Mouse (Mus musculus): ENCODE data around the gene Tfap2a. TPM values are rescaled to one million over a fixed set of nuclear protein-coding genes. Genes with fewer than 3 reads are reported as not detected.

The Tfap2a gene
- total and polyA plus RNA-seq, 3 experiments, result 0.87 to 12.3 (median 6.8) TPM

- TF ChIP-seq TAL1 (conservative IDR thresholded peaks at IDR 0.05; ENCODE audit: low read depth, low read length), result no peak
- no peak for TF ChIP-seq POLR2AphosphoS5 (IDR thresholded peaks at IDR 0.05; ENCODE audit: insufficient replicate concordance, low read depth, low read length)
- TF ChIP-seq CTCF (IDR thresholded peaks at IDR 0.05; ENCODE audit: low read depth, low read length), result no peak
- TF ChIP-seq GATA1 (IDR thresholded peaks at IDR 0.05; ENCODE audit: borderline replicate concordance, low read length), result no peak
- no peak for TF ChIP-seq GATA2 (IDR thresholded peaks at IDR 0.05; ENCODE audit: borderline replicate concordance, low read depth, low read length)
- no peak overlapping the region for H3K4me3 ChIP-seq (ENCODE audit: low read depth, low read length)
- no peaks in the 10 kb centered on the region for H3K36me3 ChIP-seq (replicated peaks)
- H3K27me3 ChIP-seq (ENCODE audit: insufficient read depth, low read length), result peaks cover 37% of the 10 kb centered on the region
- DNase-seq (ENCODE audit: low spot score), result no peak
- no peaks in the 10 kb centered on the region for H3K9me3 ChIP-seq (replicated peaks)
- no peak for ATAC-seq (ENCODE audit: extremely low read depth, insufficient number of reproducible peaks, low FRiP score, poor library complexity, severe bottlenecking)
- no peaks in the 10 kb centered on the region for H3K4me1 ChIP-seq (ENCODE audit: insufficient read depth, low read depth, low read length)
These were observed 2.7 kb upstream of the Tfap2a start for GRCm38 (mm10) chr13:40740727-40741360.

- Histone ChIP-seq H3K4me3 (ENCODE audit: low read depth, low read length) (no peak overlapping the region), H3K9me3 (replicated peaks) (no peaks in the 10 kb centered on the region), H3K36me3 (replicated peaks) (no peaks in the 10 kb centered on the region), H3K4me1 (ENCODE audit: insufficient read depth, low read depth, low read length) (no peaks in the 10 kb centered on the region), H3K27me3 (ENCODE audit: insufficient read depth, low read length) (peaks cover 42% of the 10 kb centered on the region)
- ATAC-seq (ENCODE audit: extremely low read depth, insufficient number of reproducible peaks, low FRiP score, poor library complexity, severe bottlenecking) (no peak), DNase-seq (ENCODE audit: low spot score) (no peak)
- TF ChIP-seq CTCF (IDR thresholded peaks at IDR 0.05; ENCODE audit: low read depth, low read length), result no peak
- TF ChIP-seq TAL1 (conservative IDR thresholded peaks at IDR 0.05; ENCODE audit: low read depth, low read length), result no peak
- TF ChIP-seq GATA2 (IDR thresholded peaks at IDR 0.05; ENCODE audit: borderline replicate concordance, low read depth, low read length), result no peak
- no peak for TF ChIP-seq GATA1 (IDR thresholded peaks at IDR 0.05; ENCODE audit: borderline replicate concordance, low read length)
- no peak for TF ChIP-seq POLR2AphosphoS5 (IDR thresholded peaks at IDR 0.05; ENCODE audit: insufficient replicate concordance, low read depth, low read length)
These were observed 1.7 kb upstream of the Tfap2a start for GRCm38 (mm10) chr13:40739901-40740300.

- Histone ChIP-seq H3K4me3 (ENCODE audit: low read depth, low read length) (no peak overlapping the region), H3K4me1 (ENCODE audit: insufficient read depth, low read depth, low read length) (no peaks in the 10 kb centered on the region), H3K9me3 (replicated peaks) (peaks cover 4% of the 10 kb centered on the region; the same call in 1 of the 2 replicates), H3K36me3 (replicated peaks) (no peaks in the 10 kb centered on the region), H3K27me3 (ENCODE audit: insufficient read depth, low read length) (peaks cover 44% of the 10 kb centered on the region)
- ATAC-seq (ENCODE audit: extremely low read depth, insufficient number of reproducible peaks, low FRiP score, poor library complexity, severe bottlenecking) (no peak), DNase-seq (ENCODE audit: low spot score) (no peak)
- TF ChIP-seq TAL1 (conservative IDR thresholded peaks at IDR 0.05; ENCODE audit: low read depth, low read length), result no peak
- no peak for TF ChIP-seq CTCF (IDR thresholded peaks at IDR 0.05; ENCODE audit: low read depth, low read length)
- no peak for TF ChIP-seq GATA1 (IDR thresholded peaks at IDR 0.05; ENCODE audit: borderline replicate concordance, low read length)
- no peak for TF ChIP-seq GATA2 (IDR thresholded peaks at IDR 0.05; ENCODE audit: borderline replicate concordance, low read depth, low read length)
- no peak for TF ChIP-seq POLR2AphosphoS5 (IDR thresholded peaks at IDR 0.05; ENCODE audit: insufficient replicate concordance, low read depth, low read length)
These were observed 1.0 kb upstream of the Tfap2a start for GRCm38 (mm10) chr13:40739121-40739650.

- 0 out of 2 replicates have a peak, but pooled peaks cover 3% of the 10 kb centered on the region for H3K4me1 ChIP-seq (ENCODE audit: insufficient read depth, low read depth, low read length)
- H3K4me3 ChIP-seq (ENCODE audit: low read depth, low read length), result no peak overlapping the region
- no peaks in the 10 kb centered on the region for H3K36me3 ChIP-seq (replicated peaks)
- ATAC-seq (ENCODE audit: extremely low read depth, insufficient number of reproducible peaks, low FRiP score, poor library complexity, severe bottlenecking) (no peak), DNase-seq (ENCODE audit: low spot score) (no peak)
- TF ChIP-seq POLR2AphosphoS5 (IDR thresholded peaks at IDR 0.05; ENCODE audit: insufficient replicate concordance, low read depth, low read length) (no peak), GATA2 (IDR thresholded peaks at IDR 0.05; ENCODE audit: borderline replicate concordance, low read depth, low read length) (no peak), TAL1 (conservative IDR thresholded peaks at IDR 0.05; ENCODE audit: low read depth, low read length) (no peak), GATA1 (IDR thresholded peaks at IDR 0.05; ENCODE audit: borderline replicate concordance, low read length) (no peak), CTCF (IDR thresholded peaks at IDR 0.05; ENCODE audit: low read depth, low read length) (no peak)
- H3K27me3 ChIP-seq (ENCODE audit: insufficient read depth, low read length), result peaks cover 58% of the 10 kb centered on the region
- H3K9me3 ChIP-seq (replicated peaks), result peaks cover 16% of the 10 kb centered on the region
These were observed 415 bp downstream of the Tfap2a start for GRCm38 (mm10) chr13:40737761-40738160.

- TF ChIP-seq TAL1 (conservative IDR thresholded peaks at IDR 0.05; ENCODE audit: low read depth, low read length) (no peak), CTCF (IDR thresholded peaks at IDR 0.05; ENCODE audit: low read depth, low read length) (no peak), POLR2AphosphoS5 (IDR thresholded peaks at IDR 0.05; ENCODE audit: insufficient replicate concordance, low read depth, low read length) (no peak), GATA1 (IDR thresholded peaks at IDR 0.05; ENCODE audit: borderline replicate concordance, low read length) (no peak)
- H3K9me3 ChIP-seq (replicated peaks), result peaks cover 20% of the 10 kb centered on the region
- no peak overlapping the region for H3K4me3 ChIP-seq (ENCODE audit: low read depth, low read length)
- DNase-seq (ENCODE audit: low spot score) (no peak), ATAC-seq (ENCODE audit: extremely low read depth, insufficient number of reproducible peaks, low FRiP score, poor library complexity, severe bottlenecking) (no peak)
- H3K36me3 ChIP-seq (replicated peaks), result no peaks in the 10 kb centered on the region
- H3K27me3 ChIP-seq (ENCODE audit: insufficient read depth, low read length), result peaks cover 63% of the 10 kb centered on the region
- 0 out of 2 replicates have a peak, but pooled peaks cover 3% of the 10 kb centered on the region for H3K4me1 ChIP-seq (ENCODE audit: insufficient read depth, low read depth, low read length)
These were observed 1.1 kb downstream of the Tfap2a start for GRCm38 (mm10) chr13:40737099-40737498.

- DNase-seq (ENCODE audit: low spot score), result no peak
- Histone ChIP-seq H3K27me3 (ENCODE audit: insufficient read depth, low read length) (peaks cover 72% of the 10 kb centered on the region), H3K4me3 (ENCODE audit: low read depth, low read length) (no peak overlapping the region), H3K9me3 (replicated peaks) (peaks cover 29% of the 10 kb centered on the region), H3K4me1 (ENCODE audit: insufficient read depth, low read depth, low read length) (peaks cover 4% of the 10 kb centered on the region), H3K36me3 (replicated peaks) (no peaks in the 10 kb centered on the region)
- TF ChIP-seq GATA2 (IDR thresholded peaks at IDR 0.05; ENCODE audit: borderline replicate concordance, low read depth, low read length) (no peak), CTCF (IDR thresholded peaks at IDR 0.05; ENCODE audit: low read depth, low read length) (no peak), TAL1 (conservative IDR thresholded peaks at IDR 0.05; ENCODE audit: low read depth, low read length) (no peak), POLR2AphosphoS5 (IDR thresholded peaks at IDR 0.05; ENCODE audit: insufficient replicate concordance, low read depth, low read length) (no peak), GATA1 (IDR thresholded peaks at IDR 0.05; ENCODE audit: borderline replicate concordance, low read length) (no peak)
- no peak for ATAC-seq (ENCODE audit: extremely low read depth, insufficient number of reproducible peaks, low FRiP score, poor library complexity, severe bottlenecking)
These were observed 1.9 kb downstream of the Tfap2a start for GRCm38 (mm10) chr13:40736107-40736780.
